Mouse (Mus musculus) cerebellum, adult 11 months (tissue): Measurements from ENCODE around the gene Dok3.
"Not testable (repeated sequence)": the region's sequence is repeated elsewhere in the genome, so short reads cannot be mapped to it uniquely, and the experiment has no call there.

ENCODE experiments used
- DNase-seq: peaks from one replicate; pipeline ENCODE4 v3.0.0; 2022

The Dok3 gene

GRCm38 (mm10) chr13:55529198-55529915, at the start of gene Dok3:
Dok3 (minus strand) TSS chr13:55529296.
- DNase-seq, result no peak

GRCm38 (mm10) chr13:55578086-55578485, 49.0 kb upstream of the Dok3 start:
- no peak for DNase-seq

- DNase-seq, result not testable (repeated sequence)
These were observed 47.8 kb upstream of the Dok3 start for GRCm38 (mm10) chr13:55576872-55577271.

GRCm38 (mm10) chr13:55575932-55576331, 46.8 kb upstream of the Dok3 start:
- DNase-seq, result no peak

- no peak for DNase-seq
These were observed 45.2 kb upstream of the Dok3 start for GRCm38 (mm10) chr13:55574321-55574720.

- no peak for DNase-seq
These were observed 44.3 kb upstream of the Dok3 start, which contains the start of gene Tmed9 for GRCm38 (mm10) chr13:55573432-55573831. Tmed9 (plus strand) TSS chr13:55573732.

GRCm38 (mm10) chr13:55571977-55572376, 42.9 kb upstream of the Dok3 start:
- DNase-seq, result no peak

- peak; percentile 93 for DNase-seq
These were observed 42.1 kb upstream of the Dok3 start, which contains the start of gene Fam193b for GRCm38 (mm10) chr13:55571027-55571751. Fam193b (minus strand) TSS chr13:55571120.

- DNase-seq, result peak; percentile 38
These were observed 41.3 kb upstream of the Dok3 start for GRCm38 (mm10) chr13:55570286-55570973.

- DNase-seq, result peak; percentile 23
These were observed 40.7 kb upstream of the Dok3 start for GRCm38 (mm10) chr13:55569726-55570285.

- not testable (repeated sequence) for DNase-seq
These were observed 39.4 kb upstream of the Dok3 start for GRCm38 (mm10) chr13:55568524-55568923.

- no peak for DNase-seq
These were observed 38.9 kb upstream of the Dok3 start for GRCm38 (mm10) chr13:55567949-55568348.

GRCm38 (mm10) chr13:55567001-55567400, 37.9 kb upstream of the Dok3 start:
- no peak for DNase-seq

GRCm38 (mm10) chr13:55563266-55563879, 34.3 kb upstream of the Dok3 start:
- no peak for DNase-seq

GRCm38 (mm10) chr13:55557499-55557898, 28.4 kb upstream of the Dok3 start:
- no peak for DNase-seq

- no peak for DNase-seq
These were observed 26.8 kb upstream of the Dok3 start for GRCm38 (mm10) chr13:55555921-55556320.

GRCm38 (mm10) chr13:55549061-55549460, 20.0 kb upstream of the Dok3 start:
- no peak for DNase-seq

GRCm38 (mm10) chr13:55548426-55548825, 19.3 kb upstream of the Dok3 start:
- no peak for DNase-seq

- no peak for DNase-seq
These were observed 18.8 kb upstream of the Dok3 start for GRCm38 (mm10) chr13:55547916-55548315.

GRCm38 (mm10) chr13:55544792-55545191, 15.7 kb upstream of the Dok3 start:
- no peak for DNase-seq

- DNase-seq, result no peak
These were observed 14.4 kb upstream of the Dok3 start for GRCm38 (mm10) chr13:55543447-55543846.

GRCm38 (mm10) chr13:55542891-55543290, 13.8 kb upstream of the Dok3 start:
- no peak for DNase-seq

- DNase-seq, result no peak
These were observed 11.8 kb upstream of the Dok3 start for GRCm38 (mm10) chr13:55540933-55541332.
